Mouse (Mus musculus): Measurements from ENCODE around the gene Mlf2.

DNA sequence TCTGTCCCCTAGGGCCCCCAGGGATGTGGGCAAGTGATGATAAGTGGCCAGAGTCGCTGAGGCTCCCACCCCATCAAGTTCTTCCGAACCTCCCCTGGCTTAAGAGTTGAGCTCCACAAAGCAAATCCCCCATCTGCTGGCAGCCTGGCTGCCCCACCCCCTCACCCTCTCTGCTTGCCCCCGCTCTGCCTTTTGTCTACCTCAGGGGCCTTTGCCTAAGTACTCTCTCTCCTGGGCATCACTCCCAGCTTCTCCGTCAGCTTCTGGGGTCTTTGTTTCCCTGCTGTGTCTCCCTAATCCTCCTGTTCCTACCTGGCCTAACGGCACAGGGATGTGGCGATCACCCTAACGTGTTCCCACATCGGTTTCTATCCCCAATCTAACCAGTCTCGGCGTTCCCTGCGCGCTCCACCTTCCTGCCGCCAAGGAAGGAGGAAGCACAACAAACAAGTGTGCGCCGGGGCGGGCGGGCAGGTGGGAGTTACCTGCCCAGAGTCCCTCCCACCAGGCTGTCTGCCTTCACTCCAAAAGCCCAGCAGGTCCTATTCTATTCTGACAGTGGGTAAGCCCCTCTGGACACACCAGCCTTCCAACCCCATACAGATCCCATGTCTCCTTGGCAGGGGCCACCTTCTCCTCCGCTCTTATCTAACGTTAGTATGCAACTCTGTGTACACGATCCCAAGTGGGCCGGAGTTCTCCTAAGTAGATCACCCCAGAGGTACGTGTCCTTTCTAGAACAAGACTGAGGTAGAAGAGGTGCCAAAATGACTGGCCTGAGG, 15.8 kb upstream of the Mlf2 start:
- TF ChIP-seq CTCF (IDR thresholded peaks at IDR 0.05; ENCODE audit: low read depth) (no peak), EP300 (IDR thresholded peaks at IDR 0.05; ENCODE audit: low read depth) (no peak)
